Mouse (Mus musculus): ENCODE results near the gene Rcor1. TPM values are rescaled to one million over a fixed set of nuclear protein-coding genes. Genes with fewer than 3 reads are reported as not detected.
"Not testable (repeated sequence)": the region's sequence is repeated elsewhere in the genome, so short reads cannot be mapped to it uniquely, and the experiment has no call there.

The Rcor1 gene
- polyA plus RNA-seq, 1 experiment from 2014 or later: 9.1 TPM

DNA sequence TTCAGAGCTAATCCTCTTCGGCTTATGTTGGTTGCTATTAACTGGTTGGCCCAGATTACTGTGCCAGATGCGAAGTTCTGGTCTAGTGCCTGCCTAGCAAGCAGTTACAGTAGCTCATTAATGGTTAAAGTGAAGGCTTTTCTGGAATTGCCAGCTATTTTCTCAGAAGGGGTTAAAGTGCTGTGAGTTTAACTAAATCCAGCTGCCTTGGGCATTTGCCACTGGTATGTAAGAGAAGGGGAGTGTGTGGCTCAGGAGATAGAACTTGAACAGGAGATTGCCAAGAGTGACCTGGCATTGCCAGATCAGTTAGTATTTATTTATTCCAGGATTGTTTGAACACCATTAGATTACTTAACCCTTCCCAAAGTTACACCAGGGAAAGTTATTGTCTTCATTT lies 11.1 kb downstream of the Rcor1 start:
- Histone ChIP-seq H3K4me3 (no peak overlapping the region), H3K36me3 (peaks cover 36% of the 10 kb centered on the region), H3K4me1 (peaks cover 8% of the 10 kb centered on the region), H3K27me3 (ENCODE audit: low read depth, poor library complexity, severe bottlenecking) (no peaks in the 10 kb centered on the region), H3K9me3 (replicated peaks) (no peaks in the 10 kb centered on the region), H3K27ac (no peak overlapping the region)
- no peak for DNase-seq (ENCODE audit: low spot score)
- WGBS: 92% methylated on average over 2 of the region's 2 CpGs

DNA sequence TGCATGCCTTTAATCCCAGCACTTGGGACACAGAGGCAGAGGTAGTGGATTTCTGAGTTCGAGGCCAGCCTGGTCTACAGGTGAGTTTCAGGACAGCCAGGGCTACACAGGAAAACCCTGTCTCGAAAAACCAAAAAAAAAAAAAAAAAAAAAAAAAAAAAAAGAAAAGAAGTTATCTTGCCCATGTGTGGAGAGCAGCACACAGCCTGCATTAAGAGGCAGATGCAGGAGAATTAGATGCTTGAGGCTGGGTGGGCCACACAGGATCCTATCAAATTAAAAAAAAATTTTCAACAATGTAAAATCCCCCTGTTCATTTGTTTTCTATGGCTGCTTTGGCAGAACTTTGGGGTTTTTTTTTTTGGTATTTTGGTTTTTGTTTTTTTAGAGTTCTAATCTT lies 24.2 kb downstream of the Rcor1 start:
- no peak for DNase-seq (ENCODE audit: low spot score)
- 89% methylated on average over 2 of the region's 2 CpGs for WGBS
- H3K9me3 ChIP-seq (replicated peaks): no peaks in the 10 kb centered on the region
- H3K27me3 ChIP-seq (ENCODE audit: low read depth, poor library complexity, severe bottlenecking): no peaks in the 10 kb centered on the region
- no peak overlapping the region for H3K27ac ChIP-seq
- peaks cover 30% of the 10 kb centered on the region for H3K36me3 ChIP-seq
- no peaks in the 10 kb centered on the region for H3K4me1 ChIP-seq
- no peak overlapping the region for H3K4me3 ChIP-seq

GRCm38 (mm10) chr12:111064220-111064619 lies 25.1 kb downstream of the Rcor1 start:
- no peak overlapping the region for H3K4me3 ChIP-seq
- H3K27ac ChIP-seq: no peak overlapping the region
- H3K27me3 ChIP-seq (ENCODE audit: low read depth, poor library complexity, severe bottlenecking): no peaks in the 10 kb centered on the region
- H3K4me1 ChIP-seq: no peaks in the 10 kb centered on the region
- H3K36me3 ChIP-seq: peaks cover 22% of the 10 kb centered on the region
- WGBS: 91% methylated on average over 3 of the region's 3 CpGs
- no peak for DNase-seq (ENCODE audit: low spot score)
- no peaks in the 10 kb centered on the region for H3K9me3 ChIP-seq (replicated peaks)

- DNase-seq (ENCODE audit: low spot score): no peak
- no peaks in the 10 kb centered on the region for H3K4me1 ChIP-seq
- 96% methylated on average over 5 of the region's 5 CpGs for WGBS
Measured at GRCm38 (mm10) chr12:111065330-111065729, 26.2 kb downstream of the Rcor1 start.

DNA sequence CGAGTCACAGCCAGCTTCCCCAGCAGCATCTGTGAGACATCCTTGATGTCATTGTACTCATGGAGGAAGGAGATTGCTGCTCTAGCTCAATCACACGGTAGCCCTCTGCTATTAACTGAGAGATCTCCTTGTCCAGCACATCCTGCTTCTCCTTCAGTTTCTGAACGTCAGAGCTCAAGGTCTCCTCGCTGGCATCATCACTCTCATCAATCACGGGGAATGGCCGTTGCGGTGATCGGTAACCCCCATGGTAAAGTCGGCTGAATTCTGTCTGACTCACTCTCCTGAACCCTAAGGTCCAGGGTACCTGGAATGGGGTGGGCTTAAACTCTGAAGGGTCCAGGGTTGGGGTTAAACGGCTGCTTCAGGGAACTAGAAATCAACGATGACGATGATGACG lies 28.7 kb downstream of the Rcor1 start:
- DNase-seq (ENCODE audit: low spot score): no peak
- Histone ChIP-seq H3K4me1 (peaks cover 11% of the 10 kb centered on the region), H3K27ac (no peak overlapping the region), H3K27me3 (ENCODE audit: low read depth, poor library complexity, severe bottlenecking) (no peaks in the 10 kb centered on the region), H3K4me3 (no peak overlapping the region), H3K36me3 (peaks cover 26% of the 10 kb centered on the region; the same call in 1 of the 2 replicates), H3K9me3 (replicated peaks) (no peaks in the 10 kb centered on the region)
- WGBS: 93% methylated on average over 13 of the region's 13 CpGs

More at GRCm38 (mm10) chr12:111065330-111065729, 26.2 kb downstream of the Rcor1 start:
- H3K9me3 ChIP-seq (replicated peaks): no peaks in the 10 kb centered on the region
- H3K27ac ChIP-seq: no peak overlapping the region
- H3K4me3 ChIP-seq: no peak overlapping the region
- H3K36me3 ChIP-seq: peaks cover 19% of the 10 kb centered on the region; the same call in 1 of the 2 replicates
- H3K27me3 ChIP-seq (ENCODE audit: low read depth, poor library complexity, severe bottlenecking): no peaks in the 10 kb centered on the region

GRCm38 (mm10) chr12:111069299-111069698 lies 30.1 kb downstream of the Rcor1 start:
- Histone ChIP-seq H3K36me3 (peaks cover 26% of the 10 kb centered on the region; the same call in 1 of the 2 replicates), H3K4me1 (peaks cover 11% of the 10 kb centered on the region)
- not testable (repeated sequence) for H3K9me3 ChIP-seq (replicated peaks); H3K27me3 ChIP-seq (ENCODE audit: low read depth, poor library complexity, severe bottlenecking); H3K27ac ChIP-seq; DNase-seq (ENCODE audit: low spot score); H3K4me3 ChIP-seq

GRCm38 (mm10) chr12:111071009-111071408 lies 31.9 kb downstream of the Rcor1 start:
- no peaks in the 10 kb centered on the region for H3K27me3 ChIP-seq (ENCODE audit: low read depth, poor library complexity, severe bottlenecking)
- DNase-seq (ENCODE audit: low spot score): no peak
- H3K36me3 ChIP-seq: peaks cover 26% of the 10 kb centered on the region; the same call in 1 of the 2 replicates
- 84% methylated on average over 5 of the region's 5 CpGs for WGBS
- H3K9me3 ChIP-seq (replicated peaks): no peaks in the 10 kb centered on the region
- H3K4me1 ChIP-seq: peaks cover 11% of the 10 kb centered on the region
- H3K27ac ChIP-seq: no peak overlapping the region
- H3K4me3 ChIP-seq: no peak overlapping the region

GRCm38 (mm10) chr12:111071477-111072152 lies 32.5 kb downstream of the Rcor1 start:
- Histone ChIP-seq H3K9me3 (replicated peaks) (no peaks in the 10 kb centered on the region), H3K27ac (no peak overlapping the region), H3K4me1 (peaks cover 16% of the 10 kb centered on the region), H3K36me3 (peaks cover 26% of the 10 kb centered on the region; the same call in 1 of the 2 replicates), H3K27me3 (ENCODE audit: low read depth, poor library complexity, severe bottlenecking) (no peaks in the 10 kb centered on the region), H3K4me3 (no peak overlapping the region)
- WGBS: 79% methylated on average over 10 of the region's 10 CpGs
- no peak for DNase-seq (ENCODE audit: low spot score)

DNA sequence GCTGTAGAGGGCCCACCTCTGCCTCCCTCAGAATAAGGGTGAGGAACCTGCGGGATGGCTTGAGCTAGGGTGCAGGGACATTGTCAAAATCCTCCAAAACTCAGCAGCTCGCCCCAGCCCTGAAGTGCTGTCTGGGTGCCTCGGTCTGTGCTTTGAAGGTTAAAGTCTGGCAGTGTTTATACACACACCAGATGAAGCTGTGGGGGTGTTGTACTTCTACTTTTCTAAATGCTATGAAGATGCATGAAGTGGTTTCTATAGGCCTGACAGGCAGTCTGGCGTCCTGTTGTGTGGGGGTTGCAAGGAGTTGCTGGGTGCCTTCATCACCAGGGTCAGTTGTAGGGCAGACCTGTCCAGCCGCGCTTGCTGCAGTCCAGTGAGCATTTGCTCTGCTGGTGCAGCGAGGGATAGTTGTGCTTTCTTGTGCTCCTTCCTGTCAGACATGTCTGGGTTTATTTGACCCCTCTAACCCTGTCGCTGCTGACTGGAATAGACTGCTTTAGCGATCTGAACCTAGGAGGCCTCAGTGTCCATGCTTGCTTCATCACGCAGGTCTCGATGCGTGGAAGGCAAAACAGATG lies 37.3 kb downstream of the Rcor1 start:
- WGBS: 64% methylated on average over 12 of the region's 12 CpGs
- H3K4me1 ChIP-seq: peaks cover 15% of the 10 kb centered on the region
- no peak overlapping the region for H3K27ac ChIP-seq
- H3K4me3 ChIP-seq: no peak overlapping the region
- no peaks in the 10 kb centered on the region for H3K9me3 ChIP-seq (replicated peaks)
- 0 out of 2 replicates have a peak, but pooled peaks cover 5% of the 10 kb centered on the region for H3K36me3 ChIP-seq
- no peaks in the 10 kb centered on the region for H3K27me3 ChIP-seq (ENCODE audit: low read depth, poor library complexity, severe bottlenecking)
- no peak for DNase-seq (ENCODE audit: low spot score)

DNA sequence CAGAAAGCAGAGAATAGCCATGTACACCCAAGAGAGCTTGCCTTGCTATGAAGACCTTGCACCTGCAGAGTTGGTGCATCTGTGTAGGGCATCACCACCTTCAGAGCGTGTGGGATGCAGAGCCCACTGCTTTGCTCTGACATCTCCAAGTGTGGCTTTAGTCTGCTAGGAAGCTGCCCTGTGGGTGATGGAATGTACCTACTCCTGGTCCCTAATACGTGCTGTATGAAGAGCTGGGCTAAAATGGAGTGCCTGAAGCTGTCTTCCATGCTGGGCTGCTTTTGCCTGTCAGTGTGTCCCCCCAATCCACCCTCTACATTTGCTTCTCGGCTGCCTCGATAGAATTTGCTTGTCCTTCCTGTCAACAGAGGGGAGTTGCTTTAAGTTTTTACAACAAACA lies 46.4 kb downstream of the Rcor1 start:
- no peaks in the 10 kb centered on the region for H3K9me3 ChIP-seq (replicated peaks)
- no peak for DNase-seq (ENCODE audit: low spot score)
- no peaks in the 10 kb centered on the region for H3K27me3 ChIP-seq (ENCODE audit: low read depth, poor library complexity, severe bottlenecking)
- H3K36me3 ChIP-seq: peaks cover 30% of the 10 kb centered on the region
- WGBS: 86% methylated on average over 4 of the region's 4 CpGs
- H3K4me1 ChIP-seq: no peaks in the 10 kb centered on the region; the same call in 1 of the 2 replicates
- no peak overlapping the region for H3K27ac ChIP-seq
- H3K4me3 ChIP-seq: no peak overlapping the region

GRCm38 (mm10) chr12:111087066-111087465 lies 47.9 kb downstream of the Rcor1 start:
- DNase-seq (ENCODE audit: low spot score): no peak
- H3K4me3 ChIP-seq: no peak overlapping the region
- H3K4me1 ChIP-seq: no peaks in the 10 kb centered on the region; the same call in 1 of the 2 replicates
- H3K27me3 ChIP-seq (ENCODE audit: low read depth, poor library complexity, severe bottlenecking): no peaks in the 10 kb centered on the region
- no peak overlapping the region for H3K27ac ChIP-seq
- H3K9me3 ChIP-seq (replicated peaks): no peaks in the 10 kb centered on the region
- WGBS: 89% methylated on average over 1 of the region's 1 CpGs
- H3K36me3 ChIP-seq: peaks cover 34% of the 10 kb centered on the region

GRCm38 (mm10) chr12:111088186-111088585 lies 49.0 kb downstream of the Rcor1 start:
- Histone ChIP-seq H3K27ac (no peak overlapping the region), H3K4me1 (no peaks in the 10 kb centered on the region; the same call in 1 of the 2 replicates), H3K36me3 (peaks cover 25% of the 10 kb centered on the region), H3K27me3 (ENCODE audit: low read depth, poor library complexity, severe bottlenecking) (no peaks in the 10 kb centered on the region), H3K4me3 (no peak overlapping the region), H3K9me3 (replicated peaks) (no peaks in the 10 kb centered on the region)
- peak; percentile 64 for DNase-seq (ENCODE audit: low spot score)
- 34% methylated on average over 5 of the region's 5 CpGs for WGBS

DNA sequence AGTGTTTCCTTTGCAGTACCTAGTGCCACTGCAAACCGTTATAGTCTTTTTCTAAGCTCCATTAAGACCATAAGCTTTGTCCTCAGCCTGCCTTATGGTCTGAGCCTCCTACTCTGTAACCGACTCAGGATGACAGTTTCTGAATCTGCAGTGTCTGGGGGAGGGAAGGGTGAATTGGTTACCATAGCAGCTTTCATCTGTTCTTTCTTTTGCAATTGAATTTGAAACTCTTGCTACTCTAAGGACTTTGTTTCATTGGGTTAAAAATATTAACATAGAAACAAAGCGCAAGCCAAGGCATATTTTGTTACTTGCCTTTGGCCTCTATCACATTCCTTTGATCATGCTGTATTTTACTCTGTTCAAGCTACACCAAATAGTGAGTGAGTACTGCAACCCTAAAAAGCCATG lies 49.6 kb downstream of the Rcor1 start:
- no peaks in the 10 kb centered on the region for H3K9me3 ChIP-seq (replicated peaks)

More for the DNA sequence above, 49.6 kb downstream of the Rcor1 start:
- no peak for DNase-seq (ENCODE audit: low spot score)
- WGBS: 78% methylated on average over 3 of the region's 3 CpGs
- H3K27me3 ChIP-seq (ENCODE audit: low read depth, poor library complexity, severe bottlenecking): no peaks in the 10 kb centered on the region
- H3K27ac ChIP-seq: no peak overlapping the region
- H3K36me3 ChIP-seq: peaks cover 25% of the 10 kb centered on the region
- H3K4me1 ChIP-seq: no peaks in the 10 kb centered on the region; the same call in 1 of the 2 replicates
- no peak overlapping the region for H3K4me3 ChIP-seq
